Mouse (Mus musculus) heart, adult 9 months (tissue): ENCODE results near the gene Padi3.

Source experiments
- DNase-seq, 2 experiments: peaks; one replicate each; pipeline ENCODE4 v3.0.0; 2022; ENCODE audit warnings: low spot score in 2 of 2

Padi3 gene

DNA sequence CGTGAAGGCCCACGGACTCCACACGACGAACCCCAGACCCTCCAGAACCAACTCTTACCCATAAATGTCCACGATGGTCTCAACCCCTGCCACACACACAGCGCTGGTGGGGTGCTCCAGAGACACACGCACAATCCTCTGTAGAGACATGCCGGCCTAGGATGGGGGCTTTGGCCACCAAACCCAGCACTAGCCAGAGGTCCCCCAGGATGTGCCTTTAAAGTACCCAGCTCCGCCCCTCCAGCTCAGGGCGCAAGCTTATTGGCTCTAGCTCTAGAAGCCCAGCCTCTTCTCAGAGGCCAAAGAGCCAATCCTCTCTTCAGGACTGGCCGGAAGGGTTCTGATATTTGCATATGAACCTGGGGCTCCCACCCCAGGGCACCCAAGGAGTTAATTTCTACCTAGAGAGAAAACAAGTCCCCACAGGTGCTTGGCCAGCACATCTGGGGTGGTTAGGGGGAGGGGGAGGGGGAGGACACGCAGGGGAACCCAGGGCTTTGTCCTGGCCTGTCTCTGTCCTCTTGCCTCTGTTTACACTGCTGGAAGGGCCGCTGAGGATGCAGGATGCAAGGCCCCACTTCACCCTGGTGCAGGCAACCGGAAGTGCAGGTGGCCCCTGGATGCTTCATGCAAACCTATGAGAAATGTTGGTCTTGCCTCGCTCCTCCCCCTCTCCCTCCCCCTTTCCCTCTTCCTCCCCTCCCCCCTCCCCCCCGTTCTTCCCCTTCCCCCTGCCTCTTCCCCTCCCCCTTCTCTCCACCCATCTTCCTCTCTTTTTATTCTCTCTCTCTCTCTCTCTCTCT lies at the start of gene Padi3:
Gene Padi3 (minus strand): TSS at position 191 of the 803 bp plus-strand sequence.
- no peak for DNase-seq

DNA sequence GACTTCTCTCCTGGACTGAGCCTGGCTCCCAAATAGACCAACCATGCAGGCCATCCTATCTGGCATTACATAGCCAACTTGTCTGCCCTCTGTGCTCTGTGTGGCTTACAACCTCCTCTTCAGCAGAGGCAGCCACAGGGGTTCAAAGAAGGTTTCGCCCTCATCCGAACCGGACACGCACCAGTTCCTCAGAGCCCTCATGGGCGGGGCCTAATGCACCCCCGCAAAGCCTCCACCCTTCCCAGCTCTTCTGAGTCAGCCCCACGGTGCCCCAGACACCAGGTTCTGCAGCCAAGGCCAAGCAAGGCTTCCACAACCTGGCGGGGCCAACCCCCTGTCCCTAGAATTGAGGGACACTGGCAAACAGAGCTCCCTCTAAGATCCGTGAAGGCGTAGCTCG lies 48.8 kb upstream of the Padi3 start:
- no peak for DNase-seq

DNA sequence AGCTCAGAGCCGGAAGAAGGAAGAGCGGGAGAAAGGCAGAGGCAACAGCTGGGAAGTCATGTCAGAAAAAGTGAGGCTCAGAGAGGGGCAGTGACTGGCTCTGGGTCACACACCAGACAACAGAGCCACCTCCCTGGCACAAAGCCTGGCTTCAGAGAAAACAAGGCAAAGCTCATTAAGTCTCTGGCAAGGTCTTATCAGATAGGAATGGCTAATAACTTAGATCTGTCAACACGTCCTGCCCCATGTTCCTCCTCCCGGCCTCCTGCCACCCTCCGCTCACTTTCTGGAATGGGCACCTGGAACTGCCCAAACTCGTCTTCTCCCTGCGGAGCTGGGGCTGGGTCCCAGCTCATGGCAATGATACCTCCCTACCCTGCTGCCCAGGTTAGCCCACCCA lies 47.4 kb upstream of the Padi3 start:
- DNase-seq: no peak

DNA sequence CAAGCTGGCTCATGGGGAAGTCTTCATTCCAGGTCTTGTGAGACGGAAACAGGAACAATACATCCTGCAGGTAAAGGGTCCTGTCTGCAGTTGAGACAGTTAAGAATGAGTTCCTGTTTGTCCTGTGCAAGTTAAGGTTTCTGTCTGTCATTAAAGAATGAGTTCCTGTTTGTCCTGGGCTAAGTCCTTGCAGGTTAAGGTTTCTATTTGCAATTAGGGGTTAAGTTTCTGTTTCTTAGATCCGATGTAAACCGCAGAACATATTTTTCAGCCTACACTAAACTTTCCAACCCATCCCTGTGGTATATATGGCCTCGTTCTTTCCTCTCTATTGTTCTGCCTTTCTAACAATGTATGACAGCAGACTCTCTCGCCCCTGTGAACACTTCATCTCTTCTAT lies 46.6 kb upstream of the Padi3 start:
- no peak for DNase-seq

DNA sequence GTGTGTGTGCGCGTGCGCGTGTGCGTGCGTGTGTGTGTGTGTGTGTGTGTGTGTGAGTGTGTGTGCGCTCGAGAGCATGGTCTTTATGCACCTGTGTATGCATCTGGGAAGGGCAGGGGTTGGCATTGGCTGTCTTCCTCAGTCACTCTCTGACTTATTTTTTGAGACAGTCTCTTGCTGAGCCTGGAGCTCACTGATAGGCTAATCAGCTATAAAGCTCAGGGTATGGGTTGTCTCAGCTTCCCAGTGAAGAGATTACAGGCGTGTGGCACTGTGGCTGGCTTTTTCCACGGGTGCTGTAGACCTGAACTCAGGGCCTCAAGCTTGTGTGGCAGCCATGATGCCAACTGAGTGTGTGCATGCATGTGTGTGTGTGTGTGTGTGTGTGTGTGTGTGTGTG lies 44.7 kb upstream of the Padi3 start:
- no peak for DNase-seq

DNA sequence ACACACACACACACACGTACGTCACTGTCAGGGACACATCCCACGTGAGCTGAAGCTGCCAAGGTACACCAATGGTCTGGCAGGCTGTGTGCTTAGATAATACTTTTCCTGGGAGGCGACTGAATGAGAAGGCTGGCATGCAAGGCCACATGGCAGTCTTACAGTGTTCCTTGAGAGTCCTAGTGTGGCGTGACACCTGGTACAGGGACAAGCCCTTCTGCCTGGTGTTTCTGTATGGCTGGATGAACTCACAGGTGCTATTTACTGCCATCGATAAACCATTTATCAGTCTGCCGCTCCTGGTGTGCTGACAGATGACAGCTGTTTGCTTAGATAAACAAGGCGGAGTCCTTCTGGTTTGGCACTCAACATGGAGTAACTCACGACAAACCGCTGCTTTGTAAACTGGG lies 44.0 kb upstream of the Padi3 start:
- DNase-seq: no peak

DNA sequence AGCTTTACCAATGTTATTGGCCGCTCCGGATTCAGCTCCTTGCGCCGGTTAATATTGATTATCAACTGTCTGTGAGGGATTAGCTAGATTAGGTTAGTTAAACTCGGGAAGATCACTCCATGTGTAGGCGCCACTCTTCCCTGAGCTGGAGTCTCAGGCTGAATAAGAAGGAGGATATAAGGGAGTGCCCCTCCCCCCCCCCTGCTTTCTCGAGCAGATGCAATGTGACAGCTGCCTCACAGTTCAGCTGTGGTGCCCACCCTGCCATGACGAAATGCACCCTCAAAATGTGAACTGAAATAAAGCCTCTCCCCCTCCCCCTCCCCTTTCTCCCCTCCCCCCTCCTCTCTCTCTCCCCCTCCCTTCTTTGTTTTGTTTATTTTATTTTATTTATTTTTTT lies 43.2 kb upstream of the Padi3 start:
- DNase-seq: no peak

DNA sequence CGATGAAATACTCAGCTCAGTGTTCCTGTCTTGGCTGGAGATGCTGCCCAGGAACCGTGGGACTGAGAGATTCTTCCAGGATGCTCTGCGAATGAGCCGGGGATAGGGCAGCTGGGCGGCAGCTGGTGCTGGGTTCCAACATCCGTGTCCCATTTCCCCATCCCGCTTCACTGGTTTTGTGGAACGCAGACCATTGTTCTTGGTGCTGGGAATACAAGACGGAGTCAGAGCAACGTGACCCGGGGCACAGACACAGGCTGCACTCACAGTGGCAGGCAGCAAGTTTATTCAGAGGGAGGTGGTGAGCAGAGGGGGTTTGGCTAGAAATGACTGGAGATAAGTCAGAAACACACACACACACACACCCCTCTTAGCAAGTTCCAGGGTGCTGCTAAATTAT lies 38.9 kb upstream of the Padi3 start:
- DNase-seq: no peak

DNA sequence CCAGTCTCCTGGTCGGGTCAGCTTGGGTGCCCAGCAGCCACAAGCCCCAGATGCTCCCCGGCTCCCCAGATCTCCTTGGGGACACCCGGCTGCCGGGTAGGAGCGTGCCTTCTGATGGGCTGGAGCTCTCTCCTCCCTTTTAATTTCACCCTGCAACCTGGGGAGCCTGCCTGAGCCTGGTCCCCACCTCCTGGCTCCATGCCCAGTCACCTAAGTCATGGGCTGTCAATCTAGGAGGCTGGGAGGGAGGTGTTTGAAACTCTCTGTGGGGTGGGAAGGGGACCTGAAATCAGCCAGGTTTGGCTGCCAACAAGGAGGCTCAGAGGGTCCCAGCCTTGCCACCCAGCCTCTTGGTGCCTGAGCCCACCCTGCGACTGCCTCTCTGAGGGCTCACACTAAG lies 35.2 kb upstream of the Padi3 start, which contains the start of gene Padi1:
Gene Padi1 (minus strand): TSS at position 113 of the 400 bp plus-strand sequence.
- no peak for DNase-seq

DNA sequence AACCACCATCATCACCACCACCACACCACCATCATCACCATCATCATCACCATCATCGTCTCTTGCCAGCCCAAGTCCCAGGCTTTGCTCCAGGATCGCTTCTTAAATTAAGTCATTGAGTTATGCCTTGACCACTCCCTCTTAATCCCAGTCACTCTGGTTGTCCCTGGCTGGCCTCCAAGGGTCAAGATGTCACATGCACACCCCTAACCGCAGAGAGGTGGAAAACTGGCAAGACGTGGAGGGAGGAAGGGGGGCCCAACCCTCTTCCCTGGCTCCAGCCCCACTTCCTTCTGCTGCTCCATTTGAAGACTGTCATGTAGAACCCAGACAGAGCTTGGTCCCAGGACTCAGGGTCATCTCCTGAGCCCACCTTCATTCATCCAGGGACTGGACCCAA lies 34.5 kb upstream of the Padi3 start:
- DNase-seq: no peak

DNA sequence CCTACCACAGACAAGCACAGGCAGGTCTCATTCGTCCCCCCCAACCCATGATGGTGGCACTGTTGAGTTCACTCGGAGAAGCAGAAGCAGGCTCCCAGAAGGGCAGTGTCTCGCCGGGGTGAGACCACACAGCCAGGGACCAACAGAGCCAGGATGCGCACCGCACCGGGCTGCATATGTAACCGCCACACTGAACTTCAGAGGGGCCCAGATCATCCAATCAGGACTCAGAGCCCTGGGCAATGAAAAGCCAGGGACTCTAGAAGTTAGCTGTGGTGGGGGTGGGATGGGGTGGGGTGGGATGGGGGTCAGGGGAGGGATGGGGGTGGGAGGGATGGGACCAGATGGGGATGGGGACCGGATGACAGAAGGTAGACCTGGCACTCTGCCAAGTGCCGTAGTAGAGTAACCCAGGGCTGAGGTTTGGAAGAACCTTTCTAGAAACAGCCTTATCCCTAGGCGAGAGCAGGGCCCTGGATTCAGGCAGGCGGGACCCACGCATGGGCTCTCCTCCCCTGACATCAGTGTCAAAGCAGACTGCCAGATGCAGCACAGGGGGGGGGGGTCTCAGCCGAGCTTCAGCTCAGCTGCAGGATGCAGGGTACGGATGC lies 33.3 kb upstream of the Padi3 start:
- no peak for DNase-seq

DNA sequence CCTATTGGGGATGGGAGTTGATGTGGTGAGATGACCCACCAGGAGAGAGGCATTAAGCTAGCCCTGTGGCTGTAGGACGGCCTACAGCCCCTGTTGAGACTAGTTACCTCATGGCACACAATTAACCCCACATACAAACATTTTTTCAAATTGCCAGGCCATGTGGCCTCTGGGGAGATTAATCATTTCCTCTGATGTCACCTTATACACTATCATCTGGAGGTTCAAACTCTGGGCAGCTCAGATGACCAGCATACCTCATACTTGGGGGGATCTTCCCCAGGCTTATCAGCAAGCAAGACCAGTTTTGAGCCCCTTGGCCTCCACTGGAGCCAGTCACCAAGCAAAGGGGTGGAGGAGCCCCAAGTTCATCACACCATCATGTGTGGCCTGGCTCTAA lies 32.5 kb upstream of the Padi3 start:
- DNase-seq: no peak

DNA sequence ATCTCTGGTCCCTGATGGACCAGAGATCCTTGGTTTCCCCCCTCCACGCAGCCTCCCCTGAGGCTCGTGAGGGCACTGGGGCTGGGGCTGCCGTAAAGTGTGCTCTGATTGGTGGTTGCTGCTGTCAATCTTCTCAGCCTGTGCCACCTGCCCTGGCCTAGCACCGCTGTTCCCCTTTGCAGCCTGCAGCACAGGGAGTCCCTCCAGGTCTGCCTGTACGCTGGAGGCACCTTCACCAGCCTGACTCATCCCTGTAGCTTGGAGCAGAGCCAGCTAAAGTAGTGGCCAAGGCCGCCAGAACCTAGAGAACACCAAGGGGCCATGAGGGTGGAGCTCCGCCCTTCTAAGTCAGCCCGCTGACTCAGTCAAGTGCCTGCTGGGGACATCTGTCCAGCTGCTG lies 27.4 kb upstream of the Padi3 start:
- DNase-seq: no peak

DNA sequence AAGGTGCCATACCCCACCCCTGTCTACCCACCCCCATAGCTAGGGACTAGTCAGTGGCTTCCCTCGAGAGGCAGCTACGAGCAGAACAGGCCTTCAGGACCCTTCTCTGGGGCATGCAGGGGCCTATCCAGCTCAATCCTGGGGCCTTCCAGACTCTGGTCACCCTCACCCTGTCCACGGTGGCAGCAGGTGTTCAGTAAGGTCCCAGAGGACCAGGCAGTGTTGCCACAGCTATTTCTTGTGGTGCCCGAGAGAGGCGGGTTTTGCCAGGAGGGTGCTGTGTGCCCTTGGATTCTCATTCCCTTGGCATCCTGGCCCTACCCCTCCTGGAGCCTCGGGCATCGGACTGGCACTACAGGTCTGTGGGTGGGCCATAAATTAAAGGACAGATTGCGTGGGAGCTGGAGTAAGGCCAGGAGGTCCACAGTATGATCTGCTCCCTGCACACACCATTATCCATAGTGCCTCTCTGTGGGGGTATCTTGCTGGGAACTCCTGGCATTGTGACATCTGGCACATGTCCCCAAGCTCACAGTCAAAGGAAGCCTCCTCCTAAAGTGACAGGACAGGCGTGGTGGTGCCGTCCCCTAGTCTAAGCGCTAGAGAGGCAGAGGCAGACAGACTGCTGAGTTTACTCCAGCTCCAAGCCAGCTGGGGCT lies 25.9 kb upstream of the Padi3 start:
- no peak for DNase-seq

DNA sequence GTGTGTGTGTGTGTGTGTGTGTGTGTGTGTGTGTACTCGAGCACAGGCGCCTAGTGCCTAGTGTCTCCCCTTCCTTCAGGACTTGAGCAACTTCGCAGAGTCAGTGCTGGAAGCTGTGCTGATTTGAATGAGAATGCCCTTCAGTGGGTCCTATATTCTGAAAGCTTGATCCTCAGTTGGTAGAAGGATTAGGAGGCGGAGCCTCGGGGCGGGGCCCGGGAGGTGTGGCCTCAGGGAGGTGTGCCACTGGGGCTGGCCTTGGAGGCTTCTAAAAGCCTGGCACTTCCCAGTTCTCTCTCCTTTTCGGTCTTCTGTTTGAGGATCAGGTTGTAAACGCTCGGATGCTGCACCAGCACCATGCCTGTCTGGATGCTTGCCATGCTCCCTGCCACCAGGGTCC lies 25.2 kb upstream of the Padi3 start:
- DNase-seq: no peak

DNA sequence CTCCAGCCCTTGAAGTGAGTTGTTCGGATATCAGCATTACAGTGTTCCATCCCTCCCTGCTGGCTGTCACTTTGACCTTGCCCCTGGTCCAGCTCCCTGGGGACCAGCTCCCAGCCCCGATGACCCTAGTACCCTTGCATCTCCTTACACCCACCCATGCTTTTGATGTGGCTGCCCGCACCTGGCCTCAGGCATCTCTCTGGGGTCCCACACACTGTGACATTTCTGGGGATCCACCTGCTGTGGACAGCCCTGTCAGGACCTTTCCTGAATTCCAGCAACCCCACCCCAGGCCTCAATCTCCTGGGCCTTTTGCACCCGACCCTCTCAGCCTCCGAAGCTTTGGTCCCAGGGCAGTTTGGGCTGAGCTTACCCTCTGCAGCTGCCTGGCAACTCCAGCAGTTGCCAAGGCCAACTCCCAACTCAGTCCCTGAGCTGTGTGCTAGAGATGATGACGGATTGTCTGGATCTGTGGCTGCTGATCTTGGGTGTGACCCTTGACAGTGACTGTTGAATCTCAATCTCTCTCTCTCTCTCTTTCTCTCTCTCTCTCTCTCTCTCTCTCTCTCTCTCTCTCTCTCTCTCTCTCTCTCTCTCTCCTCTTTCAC lies 24.0 kb upstream of the Padi3 start:
- DNase-seq: no peak

DNA sequence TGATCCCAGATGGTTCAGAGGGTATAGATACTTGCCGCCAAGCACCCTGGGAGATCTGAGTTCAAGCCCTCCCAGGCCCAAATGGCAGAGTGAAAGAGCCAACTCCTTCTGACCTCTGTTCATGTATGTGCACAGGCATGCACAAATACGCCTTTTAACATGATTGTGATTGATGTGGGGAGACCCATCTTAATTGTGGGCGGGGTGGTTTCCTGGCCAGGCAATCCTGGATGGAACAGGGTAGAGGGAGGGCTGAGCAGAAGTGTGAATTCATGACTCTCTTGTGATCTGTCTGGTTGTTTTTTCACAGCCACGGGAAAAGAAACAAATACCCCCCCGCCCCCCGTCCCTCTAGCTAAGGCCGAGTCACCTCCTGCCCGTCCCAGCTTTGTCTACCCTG lies 22.4 kb upstream of the Padi3 start:
- DNase-seq: no peak

DNA sequence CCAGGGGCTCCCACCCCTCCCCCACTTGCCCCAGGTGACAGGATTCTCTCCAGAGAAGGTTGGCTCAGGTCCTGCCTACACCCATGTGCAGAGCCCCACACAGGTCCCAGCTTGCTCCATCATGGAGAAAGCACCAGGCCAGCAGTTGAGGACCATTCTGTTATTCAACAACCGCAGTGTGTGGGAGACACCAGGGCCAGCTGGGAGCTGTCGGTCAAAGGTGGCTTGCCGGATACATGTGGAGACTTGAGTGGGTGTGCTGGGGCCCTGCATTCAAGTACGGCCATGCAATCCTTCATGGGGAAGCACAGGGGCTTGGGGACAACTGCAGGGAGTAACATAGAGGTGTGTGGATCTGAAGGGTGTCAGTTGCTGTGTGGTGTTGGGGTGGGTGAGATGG lies 21.4 kb upstream of the Padi3 start:
- no peak for DNase-seq

DNA sequence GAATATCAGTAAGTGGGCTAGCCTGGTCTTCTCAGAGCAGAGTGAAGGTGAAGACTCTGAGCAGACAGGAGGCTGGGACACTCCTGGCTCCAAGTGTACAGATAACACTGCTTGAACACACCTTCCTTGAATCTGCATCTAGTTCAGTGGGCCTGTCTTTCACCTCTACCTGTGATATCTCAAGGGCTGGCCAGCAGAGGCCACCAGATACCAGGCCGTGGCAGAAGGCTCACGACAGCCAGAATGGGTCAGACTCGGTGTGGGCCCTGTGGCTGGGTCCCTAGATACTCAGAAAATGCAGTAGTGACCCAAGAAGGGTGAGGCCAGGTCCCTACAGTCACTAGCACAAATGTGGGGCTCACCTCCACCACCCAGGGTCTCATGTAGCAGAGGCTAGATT lies 16.8 kb upstream of the Padi3 start:
- DNase-seq: no peak

DNA sequence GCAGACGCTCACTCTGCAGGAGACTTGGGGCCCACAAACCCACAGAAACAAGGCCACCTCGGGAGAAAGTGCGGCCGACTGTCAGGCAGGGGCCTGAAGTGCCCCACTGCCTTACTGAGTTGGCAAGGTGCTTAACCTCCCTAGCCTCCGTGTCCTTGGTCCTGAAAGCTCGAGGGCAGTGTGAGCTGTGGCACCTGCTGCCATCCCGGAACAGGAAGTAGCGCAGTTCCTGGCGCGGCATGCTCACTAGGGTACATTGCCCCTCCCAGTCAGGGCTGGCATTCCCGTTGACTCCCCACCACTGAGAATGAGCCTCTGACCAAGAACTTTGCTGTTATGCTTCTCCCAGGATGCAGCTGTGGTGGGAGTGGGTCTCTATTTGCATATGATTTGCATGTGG lies 15.5 kb upstream of the Padi3 start:
- DNase-seq: no peak

DNA sequence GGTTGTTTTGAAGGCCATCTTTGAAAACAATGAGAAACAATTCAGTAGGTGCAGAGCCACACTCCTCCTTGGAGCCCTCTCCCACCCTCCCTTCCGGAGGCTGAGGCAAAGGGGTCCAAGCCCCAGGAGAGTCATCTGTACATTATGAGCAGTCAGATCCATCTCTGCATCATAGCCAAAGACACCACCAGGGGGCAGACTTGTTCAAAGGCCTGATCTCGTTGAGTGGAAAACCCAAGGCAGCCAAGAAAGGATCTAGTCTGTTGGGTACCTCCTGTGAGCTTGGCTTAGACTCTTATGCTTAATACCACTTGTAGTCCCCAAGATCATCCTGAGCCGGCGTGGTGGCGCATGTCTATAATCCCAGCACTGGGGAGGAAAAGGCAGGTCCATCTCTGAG lies 11.5 kb upstream of the Padi3 start:
- no peak for DNase-seq

DNA sequence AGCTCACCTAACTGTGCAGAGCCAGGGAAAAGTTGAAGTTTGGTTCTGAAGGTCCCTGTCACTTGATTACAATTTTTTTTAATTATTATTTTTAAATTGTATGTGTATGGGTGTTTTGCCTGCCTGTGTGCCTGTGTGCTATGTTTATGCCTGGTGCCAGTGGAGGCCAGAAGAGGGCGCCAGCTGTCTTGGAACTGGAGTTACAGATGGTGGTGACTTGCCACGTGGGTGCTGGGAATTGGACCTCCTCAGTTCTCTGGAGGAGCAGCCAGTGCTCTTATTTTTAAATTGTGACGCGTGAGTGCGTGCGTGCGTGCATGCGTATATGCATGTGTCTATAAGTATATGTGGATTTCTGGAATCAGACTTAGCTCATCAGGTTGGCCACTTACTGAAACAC lies 7.0 kb upstream of the Padi3 start:
- no peak for DNase-seq
